Mouse (Mus musculus): Measurements from ENCODE around the gene Dnajc16. TPM values are rescaled to one million over a fixed set of nuclear protein-coding genes. Genes with fewer than 3 reads are reported as not detected.

Gene Dnajc16
- polyA plus RNA-seq, 1 experiment from 2014 or later: 3.3 TPM

GRCm38 (mm10) chr4:141731766-141732165, 59.0 kb downstream of the Dnajc16 start:
- ATAC-seq: peak; percentile 88
- Histone ChIP-seq H3K4me2 (replicated peaks; ENCODE audit: low read depth) (no peak overlapping the region), H3K4me1 (replicated peaks; ENCODE audit: control insufficient read depth, insufficient read depth, low read length) (no peaks in the 10 kb centered on the region; the same call in none of the 2 replicates), H3K27me3 (replicated peaks; ENCODE audit: control insufficient read depth, insufficient read depth, low read length) (no peaks in the 10 kb centered on the region), H3K9me3 (ENCODE audit: control insufficient read depth) (no peaks in the 10 kb centered on the region), H3K9ac (ENCODE audit: low read depth, low read length) (no peak overlapping the region), H3K4me3 (ENCODE audit: low read depth, low read length) (no peak overlapping the region), H3K36me3 (ENCODE audit: control insufficient read depth, insufficient read depth) (no peaks in the 10 kb centered on the region), H3K27ac (ENCODE audit: low read depth, low read length) (0 out of 2 replicates have a peak overlapping the region, but pooled peaks have one; percentile 35)
- 33% methylated on average over 5 of the region's 5 CpGs for WGBS
- TF ChIP-seq CTCF (IDR thresholded peaks at IDR 0.05; ENCODE audit: low read depth): no peak

GRCm38 (mm10) chr4:141730401-141730800, 60.3 kb downstream of the Dnajc16 start:
- H3K27me3 ChIP-seq (replicated peaks; ENCODE audit: control insufficient read depth, insufficient read depth, low read length): no peaks in the 10 kb centered on the region
- no peak for ATAC-seq
- H3K36me3 ChIP-seq (ENCODE audit: control insufficient read depth, insufficient read depth): no peaks in the 10 kb centered on the region
- H3K9me3 ChIP-seq (ENCODE audit: control insufficient read depth): no peaks in the 10 kb centered on the region
- H3K4me3 ChIP-seq (ENCODE audit: low read depth, low read length): no peak overlapping the region
- H3K4me2 ChIP-seq (replicated peaks; ENCODE audit: low read depth): no peak overlapping the region
- H3K4me1 ChIP-seq (replicated peaks; ENCODE audit: control insufficient read depth, insufficient read depth, low read length): no peaks in the 10 kb centered on the region; the same call in none of the 2 replicates
- TF ChIP-seq CTCF (IDR thresholded peaks at IDR 0.05; ENCODE audit: low read depth): no peak
- 82% methylated on average over 13 of the region's 13 CpGs for WGBS
- no peak overlapping the region for H3K27ac ChIP-seq (ENCODE audit: low read depth, low read length)
- no peak overlapping the region for H3K9ac ChIP-seq (ENCODE audit: low read depth, low read length)

DNA sequence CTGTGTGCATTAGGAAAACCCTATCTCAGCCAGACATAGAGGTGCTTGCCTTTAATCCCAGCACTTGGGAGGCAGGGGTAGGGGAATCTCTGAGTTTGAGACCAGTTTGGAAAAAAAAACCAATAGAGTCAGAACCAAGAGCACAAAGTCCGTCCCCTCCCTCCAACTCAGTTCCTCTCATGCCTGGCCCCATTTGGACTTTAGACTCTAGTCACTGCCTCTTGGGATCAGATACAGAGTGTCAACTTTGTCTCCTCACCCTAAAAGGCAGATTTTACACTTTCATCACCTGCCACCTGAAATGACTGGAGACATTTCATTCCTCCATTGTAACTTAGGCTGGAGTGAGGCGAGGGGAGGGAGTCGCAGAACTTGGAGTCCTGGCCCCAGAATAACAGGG, 61.5 kb downstream of the Dnajc16 start:
- Histone ChIP-seq H3K27ac (ENCODE audit: low read depth, low read length) (peak overlapping the region; percentile 76), H3K4me3 (ENCODE audit: low read depth, low read length) (no peak overlapping the region), H3K4me2 (replicated peaks; ENCODE audit: low read depth) (peak overlapping the region; percentile 17; the same call in 1 of the 2 replicates), H3K36me3 (ENCODE audit: control insufficient read depth, insufficient read depth) (no peaks in the 10 kb centered on the region), H3K27me3 (replicated peaks; ENCODE audit: control insufficient read depth, insufficient read depth, low read length) (no peaks in the 10 kb centered on the region), H3K9ac (ENCODE audit: low read depth, low read length) (no peak overlapping the region), H3K9me3 (ENCODE audit: control insufficient read depth) (no peaks in the 10 kb centered on the region), H3K4me1 (replicated peaks; ENCODE audit: control insufficient read depth, insufficient read depth, low read length) (no peaks in the 10 kb centered on the region; the same call in none of the 2 replicates)
- no peak for TF ChIP-seq CTCF (IDR thresholded peaks at IDR 0.05; ENCODE audit: low read depth)
- WGBS: 35% methylated on average over 3 of the region's 3 CpGs
- peak; percentile 79 for ATAC-seq

DNA sequence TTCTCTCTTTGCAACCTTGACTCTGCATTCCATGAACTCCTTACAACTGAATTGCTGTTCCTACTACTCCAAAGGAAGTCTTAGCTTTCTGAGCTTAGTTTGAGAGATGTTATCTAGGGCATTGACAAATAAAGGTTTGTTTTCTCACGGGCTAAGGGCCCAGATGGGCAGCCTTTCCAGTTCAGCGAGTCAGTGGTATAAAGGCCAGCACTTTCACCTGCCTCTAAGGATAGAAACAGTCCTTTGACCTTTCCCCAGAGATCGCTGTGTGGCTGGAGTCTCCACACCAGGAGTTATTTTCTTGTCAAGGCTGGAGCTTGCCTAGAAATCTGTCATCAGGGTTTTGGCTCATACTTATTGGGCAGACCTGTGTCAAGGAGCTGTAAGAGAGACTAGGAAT, 65.0 kb downstream of the Dnajc16 start:
- peak overlapping the region; percentile 41; the same call in 1 of the 2 replicates for H3K27ac ChIP-seq (ENCODE audit: low read depth, low read length)
- H3K9me3 ChIP-seq (ENCODE audit: control insufficient read depth): no peaks in the 10 kb centered on the region
- H3K36me3 ChIP-seq (ENCODE audit: control insufficient read depth, insufficient read depth): no peaks in the 10 kb centered on the region
- no peak overlapping the region for H3K4me2 ChIP-seq (replicated peaks; ENCODE audit: low read depth)
- 24% methylated on average over 3 of the region's 3 CpGs for WGBS
- ATAC-seq: no peak
- no peaks in the 10 kb centered on the region for H3K27me3 ChIP-seq (replicated peaks; ENCODE audit: control insufficient read depth, insufficient read depth, low read length)
- H3K9ac ChIP-seq (ENCODE audit: low read depth, low read length): no peak overlapping the region
- TF ChIP-seq CTCF (IDR thresholded peaks at IDR 0.05; ENCODE audit: low read depth): no peak
- no peak overlapping the region for H3K4me3 ChIP-seq (ENCODE audit: low read depth, low read length)
- H3K4me1 ChIP-seq (replicated peaks; ENCODE audit: control insufficient read depth, insufficient read depth, low read length): no peaks in the 10 kb centered on the region; the same call in 1 of the 2 replicates

- no peak overlapping the region for H3K4me3 ChIP-seq (ENCODE audit: low read depth, low read length)
- no peak for TF ChIP-seq CTCF (IDR thresholded peaks at IDR 0.05; ENCODE audit: low read depth)
- ATAC-seq: no peak
- no peak overlapping the region for H3K9ac ChIP-seq (ENCODE audit: low read depth, low read length)
- no peaks in the 10 kb centered on the region for H3K9me3 ChIP-seq (ENCODE audit: control insufficient read depth)
- H3K36me3 ChIP-seq (ENCODE audit: control insufficient read depth, insufficient read depth): 0 out of 2 replicates have a peak, but pooled peaks cover 1% of the 10 kb centered on the region
- 65% methylated on average over 5 of the region's 5 CpGs for WGBS
- no peak overlapping the region for H3K4me2 ChIP-seq (replicated peaks; ENCODE audit: low read depth)
- H3K4me1 ChIP-seq (replicated peaks; ENCODE audit: control insufficient read depth, insufficient read depth, low read length): no peaks in the 10 kb centered on the region; the same call in 1 of the 2 replicates
- no peak overlapping the region; the same call in 1 of the 2 replicates for H3K27ac ChIP-seq (ENCODE audit: low read depth, low read length)
- no peaks in the 10 kb centered on the region for H3K27me3 ChIP-seq (replicated peaks; ENCODE audit: control insufficient read depth, insufficient read depth, low read length)
Observed at GRCm38 (mm10) chr4:141725277-141725676, 65.5 kb downstream of the Dnajc16 start.

- Histone ChIP-seq H3K36me3 (ENCODE audit: control insufficient read depth, insufficient read depth) (0 out of 2 replicates have a peak, but pooled peaks cover 7% of the 10 kb centered on the region), H3K4me1 (replicated peaks; ENCODE audit: control insufficient read depth, insufficient read depth, low read length) (no peaks in the 10 kb centered on the region; the same call in 1 of the 2 replicates), H3K9ac (ENCODE audit: low read depth, low read length) (no peak overlapping the region), H3K4me3 (ENCODE audit: low read depth, low read length) (no peak overlapping the region), H3K27ac (ENCODE audit: low read depth, low read length) (no peak overlapping the region), H3K9me3 (ENCODE audit: control insufficient read depth) (no peaks in the 10 kb centered on the region), H3K4me2 (replicated peaks; ENCODE audit: low read depth) (no peak overlapping the region), H3K27me3 (replicated peaks; ENCODE audit: control insufficient read depth, insufficient read depth, low read length) (no peaks in the 10 kb centered on the region)
- WGBS: 63% methylated on average over 11 of the region's 11 CpGs
- ATAC-seq: no peak
- TF ChIP-seq CTCF (IDR thresholded peaks at IDR 0.05; ENCODE audit: low read depth): no peak
Observed at GRCm38 (mm10) chr4:141724594-141724993, 66.1 kb downstream of the Dnajc16 start.
